8 mouse cellular contexts compared by ENCODE assay signal in genomic region chr1:52727056-52727900, GRCm38 (mm10). TPM values are rescaled to one million over a fixed set of nuclear protein-coding genes. Genes with fewer than 3 reads are reported as not detected.
A peak's percentile ranks its signal among the peaks of the same experiment; 100 is the strongest.
DNase-seq lines count a peak whose midpoint lies in the region; ATAC-seq and TF ChIP-seq lines count a peak whose summit lies in the region.

Gene Mfsd6, minus strand, starts transcription at chr1:52727462.

- 1% methylated on average over 40 of the region's 63 CpGs for WGBS in forebrain, embryonic 16.5 days
- WGBS in large intestine, adult 2 months = 2% methylated on average over 63 of the region's 63 CpGs
- WGBS in lung, adult 2 months = 3% methylated on average over 55 of the region's 63 CpGs
- WGBS in neural tube, embryonic 14.5 days = 2% methylated on average over 41 of the region's 63 CpGs

- in situ Hi-C loops in CH12.LX (cut with MboI; ENCODE audit: low pct_ligation_motif_present, low pct_unique_long_range_greater_than_20kb, low sequenced_read_pairs) = no loop called here

- TF ChIP-seq POLR2A in CH12.LX (IDR thresholded peaks at IDR 0.05; ENCODE audit: low read depth, low read length) = no peak
- TF ChIP-seq POLR2A in lung, adult 2 months (IDR thresholded peaks at IDR 0.05; ENCODE audit: borderline replicate concordance, extremely low read depth, low read depth, low read length) = peak; percentile 40; the same call in 1 of the 2 replicates

- peak within 1 kb of the TSS; percentile 35 for H3K9ac ChIP-seq in CH12.LX (ENCODE audit: insufficient read depth, low read depth)
- peak within 1 kb of the TSS; percentile 97 for H3K9ac ChIP-seq in forebrain, embryonic 16.5 days (replicated peaks; ENCODE audit: low read depth, low read length)
- H3K9ac ChIP-seq in neural tube, embryonic 14.5 days (replicated peaks; ENCODE audit: low read depth, low read length) = peak within 1 kb of the TSS; percentile 97

- peak; percentile 71 for ATAC-seq in cerebellum, adult (ENCODE audit: insufficient number of reproducible peaks, low FRiP score, low TSS enrichment)
- peak; percentile 76 for ATAC-seq in forebrain, embryonic 16.5 days
- peak; percentile 75 for ATAC-seq in neural tube, embryonic 14.5 days (ENCODE audit: low read depth)

- dilution Hi-C loops in CH12.LX (cut with MboI; ENCODE audit: extremely low pct_ligation_motif_present, extremely low pct_unique_long_range_greater_than_20kb, low sequenced_read_pairs) = no loop called here

- DNase-seq in CH12.LX (ENCODE audit: extremely low read depth) = peak; percentile 11
- peak; percentile 35 for DNase-seq in heart, postnatal 25 days (ENCODE audit: low spot score)
- DNase-seq in large intestine, adult 2 months (ENCODE audit: low read depth, low spot score) = no peak
- peak; percentile 72 for DNase-seq in lung, adult 2 months
- peak; percentile 53 for DNase-seq in testis, postnatal 10 days (ENCODE audit: low spot score)

- no peaks in the 10 kb centered on the region for H3K79me2 ChIP-seq in CH12.LX (replicated peaks; ENCODE audit: control insufficient read depth, extremely low read depth, insufficient read depth, poor library complexity, severe bottlenecking)

- no peak for TF ChIP-seq EP300 in CH12.LX (IDR thresholded peaks at IDR 0.05; ENCODE audit: low read length)

- no peak for TF ChIP-seq RAD21 in CH12.LX (IDR thresholded peaks at IDR 0.05; ENCODE audit: low read depth, low read length)

- H3K4me2 ChIP-seq in CH12.LX (ENCODE audit: insufficient read depth, low read depth, poor library complexity, severe bottlenecking) = peak within 1 kb of the TSS; percentile 91
- H3K4me2 ChIP-seq in forebrain, embryonic 16.5 days (ENCODE audit: low read length) = peak within 1 kb of the TSS; percentile 69
- H3K4me2 ChIP-seq in neural tube, embryonic 14.5 days (ENCODE audit: low read depth, low read length) = peak within 1 kb of the TSS; percentile 80

- no peaks in the 10 kb centered on the region for H3K36me3 ChIP-seq in CH12.LX (replicated peaks in 1 of 2; ENCODE audit: control insufficient read depth in 1 of 2, insufficient read depth in 1 of 2, low read length in 1 of 2)
- no peaks in the 10 kb centered on the region for H3K36me3 ChIP-seq in forebrain, embryonic 16.5 days (ENCODE audit: control insufficient read depth, insufficient read depth)
- no peaks in the 10 kb centered on the region for H3K36me3 ChIP-seq in neural tube, embryonic 14.5 days (ENCODE audit: control insufficient read depth, insufficient read depth, low read length)

- intact Hi-C loops in heart, postnatal 25 days (cut with DNase I) = loop anchor here (5.0 kb wide), 2 partner anchors 50 to 80 kb away; no protein-coding TSS in a partner anchor

- peak within 1 kb of the TSS; percentile 16 to 66 (median 64) for H3K4me3 ChIP-seq in CH12.LX (replicated peaks in 1 of 3; ENCODE audit: low read depth in 2 of 3, low read length in 2 of 3, poor library complexity in 1 of 3)
- H3K4me3 ChIP-seq in forebrain, embryonic 16.5 days (replicated peaks; ENCODE audit: low read length) = peak within 1 kb of the TSS; percentile 60
- H3K4me3 ChIP-seq in lung, adult 2 months (replicated peaks; ENCODE audit: extremely low read depth, low read depth, low read length) = peak within 1 kb of the TSS; percentile 86
- peak within 1 kb of the TSS; percentile 90 for H3K4me3 ChIP-seq in neural tube, embryonic 14.5 days (ENCODE audit: low read depth, low read length)

- peaks cover under 1% of the 10 kb centered on the region for H3K9me3 ChIP-seq in CH12.LX (replicated peaks; ENCODE audit: low read length)
- no peaks in the 10 kb centered on the region for H3K9me3 ChIP-seq in forebrain, embryonic 16.5 days (ENCODE audit: control insufficient read depth, low read length)
- no peaks in the 10 kb centered on the region for H3K9me3 ChIP-seq in neural tube, embryonic 14.5 days (ENCODE audit: control insufficient read depth, low read length)

- H3K4me1 ChIP-seq in CH12.LX (ENCODE audit: control insufficient read depth in 1 of 2, insufficient read depth in 2 of 2) = peaks cover 6 to 17% of the 10 kb centered on the region in 2 experiments
- peaks cover 12% of the 10 kb centered on the region for H3K4me1 ChIP-seq in forebrain, embryonic 16.5 days (replicated peaks; ENCODE audit: control insufficient read depth, insufficient read depth, low read length)
- peaks cover 9% of the 10 kb centered on the region for H3K4me1 ChIP-seq in lung, adult 2 months (ENCODE audit: control insufficient read depth, insufficient read depth, low read length)
- H3K4me1 ChIP-seq in neural tube, embryonic 14.5 days (ENCODE audit: control insufficient read depth, insufficient read depth, low read length) = no peaks in the 10 kb centered on the region

- peaks cover 40% of the 10 kb centered on the region for H3K27me3 ChIP-seq in CH12.LX (replicated peaks)
- no peaks in the 10 kb centered on the region for H3K27me3 ChIP-seq in forebrain, embryonic 16.5 days (replicated peaks; ENCODE audit: control insufficient read depth, insufficient read depth, low read length)
- no peaks in the 10 kb centered on the region for H3K27me3 ChIP-seq in neural tube, embryonic 14.5 days (ENCODE audit: control insufficient read depth, insufficient read depth, low read length)

- H3K27ac ChIP-seq in CH12.LX (ENCODE audit: insufficient read depth, low read depth) = no peak within 1 kb of the TSS
- peak within 1 kb of the TSS; percentile 78 for H3K27ac ChIP-seq in forebrain, embryonic 16.5 days (ENCODE audit: low read length)
- H3K27ac ChIP-seq in neural tube, embryonic 14.5 days (ENCODE audit: low read depth, low read length) = peak within 1 kb of the TSS; percentile 95

- TF ChIP-seq CTCF in CH12.LX (conservative IDR thresholded peaks at IDR 0.05 in 1 of 2, IDR thresholded peaks at IDR 0.05 in 1 of 2; ENCODE audit: low read depth in 2 of 2, low read length in 2 of 2) = no peak
- TF ChIP-seq CTCF in lung, adult 2 months (IDR thresholded peaks at IDR 0.05; ENCODE audit: insufficient read depth, low read length) = no peak

TF ChIP-seq in CH12.LX, 34 proteins besides CTCF, POLR2A, EP300 and RAD21:
- TF ChIP-seq UBTF (IDR thresholded peaks at IDR 0.05; ENCODE audit: low read depth, low read length) = peak; percentile 71; the same call in 1 of the 2 replicates
- TF ChIP-seq NRF1 (IDR thresholded peaks at IDR 0.05; ENCODE audit: low read depth, low read length) = no peak

RNA-seq across cellular contexts. Expression of gene Mfsd6, which starts in this region (rescaled TPM):
- total RNA-seq in CH12.LX (2012; rRNA removed) (0.47 and 0.50 TPM in 2 replicates), CH12.LX (2014; rRNA removed) (0.36 and 0.38 TPM in 2 replicates)
- 0.63 and 0.89 TPM in 2 replicates for polyA plus RNA-seq in CH12.LX (2012; ENCODE audit: insufficient read length, low read depth)
- polyA plus RNA-seq in forebrain, embryonic 16.5 days (2015; fragmentation: Nextera tagmentation; extraction: Ambion mirVana) = 7.7 and 8.3 TPM in 2 replicates
- total RNA-seq in heart, postnatal 25 days (2021) = 10 to 100 TPM; 15.1 to 19.1 TPM
- polyA plus RNA-seq in large intestine, adult 2 months (2012; rRNA removed) = 15.9 and 22.2 TPM in 2 replicates
- polyA plus RNA-seq in lung, adult 2 months (2012; rRNA removed) = 18.3 and 23.2 TPM in 2 replicates
- 13.6 and 17.1 TPM in 2 replicates for polyA plus RNA-seq in neural tube, embryonic 14.5 days (2014; fragmentation: Nextera tagmentation; extraction: Ambion mirVana)

Comparison
In these comparisons a context has a peak if more than half of its experiments do, and no peak if none do; other contexts are left out.
1. RNA of gene Mfsd6 (total RNA-seq): 15.1 to 19.1 TPM in heart, postnatal 25 days; 0.36 to 0.50 TPM in CH12.LX; every median in the first group is over 10 times any median in the second.
2. Peak in DNase-seq, H3K4me3 ChIP-seq, H3K9ac ChIP-seq and H3K4me2 ChIP-seq in CH12.LX; RNA of the gene not detected or under 1 TPM.
3. H3K9ac ChIP-seq: peak in every context shown above with its lines; median percentile 97 in forebrain, embryonic 16.5 days; 97 in neural tube, embryonic 14.5 days; 35 in CH12.LX.
4. Peak in every context shown above with its lines, with median percentiles within 50 percentile points of each other: H3K4me2 ChIP-seq, H3K4me3 ChIP-seq and ATAC-seq.